Mouse (Mus musculus) urinary bladder, postnatal 4 days (tissue): ENCODE measurements around the gene Glycam1.
A peak's percentile ranks its signal among the peaks of the same experiment; 100 is the strongest.

Experiments
- DNase-seq, 2 experiments: peaks; one replicate each; pipeline ENCODE4 v3.0.0; 2021 to 2022; ENCODE audit warnings: low spot score in 2 of 2

Gene Glycam1

DNA sequence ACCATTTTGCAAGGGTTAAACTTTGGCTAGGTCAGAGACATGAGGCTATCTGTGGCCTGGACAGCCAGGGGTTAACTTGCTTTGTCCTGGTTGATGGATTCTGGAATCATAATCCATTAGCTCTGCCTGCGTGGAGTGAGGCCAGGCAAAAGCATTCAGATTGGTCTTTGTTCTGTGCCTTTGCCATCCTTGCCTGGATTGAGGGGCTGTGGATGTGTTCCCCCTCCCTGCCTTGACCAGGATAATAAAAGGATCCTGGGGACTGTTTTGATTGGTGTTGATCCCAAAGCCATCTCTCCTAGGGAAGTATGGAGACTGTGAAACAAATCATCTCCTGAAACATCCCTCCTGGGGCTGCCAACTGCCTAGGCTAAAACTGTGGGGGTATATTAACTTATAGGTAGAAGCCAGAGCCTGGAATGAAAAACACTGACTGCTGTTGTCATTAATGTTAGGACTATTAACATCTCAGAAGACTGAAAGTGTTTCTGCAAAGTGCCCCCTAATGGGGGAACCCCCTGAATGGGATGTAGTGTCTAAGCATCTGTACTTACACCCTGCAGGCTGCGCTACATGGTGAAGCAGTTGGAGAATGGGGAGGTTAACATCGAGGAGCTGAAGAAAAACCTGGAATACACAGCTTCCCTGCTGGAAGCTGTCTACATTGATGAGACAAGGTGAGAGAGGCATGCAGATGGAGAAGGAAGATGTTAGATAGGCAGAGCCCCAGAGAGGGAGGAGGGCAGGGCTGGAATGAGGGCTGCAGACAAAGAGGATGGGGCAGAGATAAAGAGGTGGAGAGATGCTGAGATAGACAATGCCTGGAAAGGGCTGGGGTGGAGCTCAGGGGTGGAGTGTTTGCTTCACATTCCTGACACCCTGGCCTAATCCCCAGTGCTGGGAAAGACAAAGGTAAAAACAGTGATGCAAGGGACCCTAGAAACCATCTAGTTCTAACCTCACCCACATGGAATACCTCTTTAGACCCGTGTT lies 45.2 kb downstream of the Glycam1 start:
- DNase-seq: no peak

GRCm38 (mm10) chr15:103518600-103519385 lies 46.1 kb downstream of the Glycam1 start:
- no peak for DNase-seq

DNA sequence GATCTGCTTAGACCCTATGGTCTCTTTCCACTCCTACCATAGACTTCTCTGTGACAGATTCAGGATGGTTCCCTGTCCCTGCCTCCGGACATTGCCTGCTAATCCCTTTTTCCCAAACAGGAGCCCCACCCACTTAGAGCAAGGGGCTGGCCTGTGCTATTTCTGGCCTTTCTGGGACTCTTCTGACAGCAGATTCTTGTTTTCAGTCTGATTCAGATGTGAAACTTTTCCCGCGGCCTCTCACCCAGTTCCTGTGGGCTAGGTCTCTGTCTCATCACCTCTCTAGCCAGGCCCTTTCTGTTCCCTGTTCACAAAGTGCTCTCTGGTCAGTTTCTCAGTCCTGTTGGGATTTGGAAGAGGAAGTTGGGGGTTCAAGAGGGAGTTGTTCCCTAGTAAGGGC lies 50.0 kb downstream of the Glycam1 start:
- DNase-seq: no peak

GRCm38 (mm10) chr15:103514119-103514518 lies 50.8 kb downstream of the Glycam1 start:
- DNase-seq: peak; percentile 58 to 75

DNA sequence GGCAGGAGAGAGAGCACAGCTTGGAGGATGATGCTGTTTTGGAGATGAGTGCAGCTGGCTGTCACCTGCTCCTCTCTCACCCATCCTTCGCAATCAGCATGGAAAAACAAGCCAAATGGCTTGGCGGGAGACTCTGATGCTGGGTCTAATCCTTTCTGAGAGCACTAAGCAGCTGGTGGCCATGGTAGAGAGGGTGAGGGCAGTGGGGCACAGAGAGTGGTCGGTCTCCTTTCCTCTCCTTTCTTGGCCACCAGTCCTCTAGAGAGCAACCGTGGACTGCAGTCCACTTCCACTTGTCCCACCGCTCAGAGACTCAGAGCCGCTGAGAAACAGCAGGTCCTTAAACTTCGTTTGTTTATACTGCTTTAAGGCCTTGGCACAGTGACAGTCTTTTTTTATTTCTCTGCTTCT lies 51.3 kb downstream of the Glycam1 start:
- no peak for DNase-seq
